Mouse (Mus musculus) erythroblast, embryonic 14.5 days (primary cell): ENCODE results near the gene A4gnt. TPM values are rescaled to one million over a fixed set of nuclear protein-coding genes. Genes with fewer than 3 reads are reported as not detected.
"Not testable (repeated sequence)": the region's sequence is repeated elsewhere in the genome, so short reads cannot be mapped to it uniquely, and the experiment has no call there.

Source experiments
- H3K27me3 ChIP-seq: 2 replicates; pipeline ENCODE4 v1.6.1; 2012; ENCODE audit warnings: inconsistent platforms; ENCODE audit not compliant: control insufficient read depth
- H3K36me3 ChIP-seq: 2 replicates; pipeline ENCODE4 v1.6.1; 2012; ENCODE audit warnings: mild to moderate bottlenecking, inconsistent platforms; ENCODE audit not compliant: control insufficient read depth
- H3K4me1 ChIP-seq: 2 replicates; pipeline ENCODE4 v1.6.1; 2012; ENCODE audit warnings: inconsistent platforms; ENCODE audit not compliant: control insufficient read depth
- H3K4me3 ChIP-seq: replicated peaks from 2 replicates; pipeline ENCODE3; 2012; ENCODE audit warnings: moderate library complexity, mild to moderate bottlenecking, inconsistent platforms
- H3K9me3 ChIP-seq: 2 replicates; pipeline ENCODE4 v1.6.1; 2012; ENCODE audit warnings: low read length, inconsistent platforms, mixed read lengths; ENCODE audit not compliant: control insufficient read depth
- GATA1 ChIP-seq: IDR thresholded peaks from 2 replicates; pipeline ENCODE4 v1.6.1; 2012; ENCODE audit warnings: low read length, inconsistent platforms, mixed read lengths
- TAL1 ChIP-seq: IDR thresholded peaks from 3 replicates; pipeline ENCODE4 v1.6.1; 2012; ENCODE audit warnings: low read length, inconsistent platforms, mixed read lengths
- polyA plus RNA-seq: library from polyadenylated mRNA; stranded (reverse); fragments of >175 nt; gene quantifications from 2 replicates; pipeline ENCODE4 v1.2.3, GENCODE M21; 2012

Gene A4gnt
- polyA plus RNA-seq, result not detected in 2 replicates

DNA sequence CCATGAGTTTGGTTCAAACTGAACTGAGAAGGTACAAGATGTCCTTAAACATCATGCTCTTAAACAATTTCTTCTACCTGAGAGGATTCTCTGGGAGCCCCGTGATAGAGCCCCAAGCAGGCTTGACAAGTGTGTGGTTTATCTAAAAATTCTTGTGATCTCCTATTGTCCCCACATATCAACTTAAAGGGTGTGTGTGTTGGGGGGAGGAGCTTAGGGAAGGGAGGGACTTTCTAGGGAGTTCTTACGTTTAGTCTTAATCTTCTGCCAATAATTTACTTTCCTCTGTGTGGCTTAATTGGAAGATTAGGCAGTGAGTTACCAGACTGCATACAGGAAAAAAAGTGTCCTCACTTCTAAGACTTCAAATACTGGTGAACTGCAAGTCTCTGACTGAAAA lies at the start of gene A4gnt:
Gene A4gnt (plus strand): TSS at position 301 of the 400 bp plus-strand sequence.
- TF ChIP-seq GATA1 (no peak), TAL1 (no peak)
- no peaks in the 10 kb centered on the region for H3K9me3 ChIP-seq

DNA sequence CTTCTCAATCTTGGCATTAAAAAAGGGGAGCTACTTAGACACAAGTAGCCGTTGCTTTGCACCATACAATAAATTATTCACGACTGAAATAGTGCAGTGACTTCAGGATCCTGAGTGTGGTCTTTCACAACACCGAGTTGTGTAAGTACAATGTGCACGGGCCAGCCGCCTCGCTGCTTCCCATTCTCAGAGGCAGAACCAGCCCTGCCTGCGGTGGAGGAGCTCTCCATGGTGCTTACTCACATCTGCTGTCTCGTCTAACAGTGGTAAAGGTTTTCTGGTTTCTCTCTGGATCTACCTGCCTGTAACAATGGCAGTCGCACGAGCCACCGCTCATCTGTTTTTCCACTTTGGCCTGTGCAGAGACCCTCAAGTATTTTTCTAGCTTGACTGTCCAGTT lies 48.6 kb upstream of the A4gnt start:
- TF ChIP-seq GATA1 (no peak), TAL1 (no peak)
- Histone ChIP-seq H3K9me3 (no peaks in the 10 kb centered on the region), H3K4me1 (peaks cover 30% of the 10 kb centered on the region), H3K27me3 (no peaks in the 10 kb centered on the region), H3K4me3 (no peak overlapping the region), H3K36me3 (no peaks in the 10 kb centered on the region)

More for the DNA sequence above, at the start of gene A4gnt:
- no peaks in the 10 kb centered on the region for H3K4me1 ChIP-seq
- H3K27me3 ChIP-seq, result 0 out of 2 replicates have a peak, but pooled peaks cover 2% of the 10 kb centered on the region
- no peaks in the 10 kb centered on the region for H3K36me3 ChIP-seq
- no peak within 1 kb of the TSS for H3K4me3 ChIP-seq

DNA sequence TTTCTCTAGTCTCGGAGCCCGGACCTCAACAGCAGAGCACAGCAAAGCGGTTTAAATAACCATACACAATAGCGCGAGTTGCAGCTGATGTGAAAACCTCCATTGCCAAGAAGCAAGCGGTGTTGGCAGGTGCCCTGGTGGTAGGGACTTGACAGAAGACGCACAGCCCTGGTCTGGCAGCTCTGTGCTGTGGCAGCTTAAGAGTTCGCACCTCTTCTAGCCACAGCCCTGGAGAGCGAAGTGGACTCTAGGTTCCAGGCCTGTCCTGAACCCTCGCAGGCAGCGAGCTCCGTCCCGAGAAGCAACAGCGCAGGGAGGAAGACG lies 44.3 kb upstream of the A4gnt start:
- Histone ChIP-seq H3K4me1 (peaks cover 26% of the 10 kb centered on the region), H3K9me3 (no peaks in the 10 kb centered on the region), H3K27me3 (no peaks in the 10 kb centered on the region), H3K4me3 (peak overlapping the region; percentile 98), H3K36me3 (no peaks in the 10 kb centered on the region)
- TF ChIP-seq GATA1 (no peak), TAL1 (no peak)

GRCm38 (mm10) chr9:99568347-99569070 lies 43.8 kb upstream of the A4gnt start, which contains the start of gene Armc8:
Armc8 (minus strand) TSS chr9:99568899.
- Histone ChIP-seq H3K36me3 (no peaks in the 10 kb centered on the region), H3K4me3 (peak within 1 kb of the TSS; percentile 98), H3K27me3 (no peaks in the 10 kb centered on the region), H3K4me1 (peaks cover 25% of the 10 kb centered on the region), H3K9me3 (no peaks in the 10 kb centered on the region)
- no peak for TF ChIP-seq GATA1
- TF ChIP-seq TAL1, result no peak

GRCm38 (mm10) chr9:99569071-99569397 lies 43.3 kb upstream of the A4gnt start:
- no peak for TF ChIP-seq TAL1
- H3K4me1 ChIP-seq, result peaks cover 20% of the 10 kb centered on the region
- no peaks in the 10 kb centered on the region for H3K27me3 ChIP-seq
- H3K36me3 ChIP-seq, result no peaks in the 10 kb centered on the region
- no peaks in the 10 kb centered on the region for H3K9me3 ChIP-seq
- H3K4me3 ChIP-seq, result peak overlapping the region; percentile 98

- TF ChIP-seq GATA1 (no peak), TAL1 (no peak)
- no peaks in the 10 kb centered on the region for H3K27me3 ChIP-seq
- no peaks in the 10 kb centered on the region for H3K9me3 ChIP-seq
- peaks cover 31% of the 10 kb centered on the region for H3K36me3 ChIP-seq
- peaks cover 32% of the 10 kb centered on the region for H3K4me1 ChIP-seq
- peak within 1 kb of the TSS; percentile 85 for H3K4me3 ChIP-seq
These were observed 36.4 kb upstream of the A4gnt start, which contains the start of gene Dbr1 for GRCm38 (mm10) chr9:99575677-99576480. Dbr1 (plus strand) TSS chr9:99575799.

DNA sequence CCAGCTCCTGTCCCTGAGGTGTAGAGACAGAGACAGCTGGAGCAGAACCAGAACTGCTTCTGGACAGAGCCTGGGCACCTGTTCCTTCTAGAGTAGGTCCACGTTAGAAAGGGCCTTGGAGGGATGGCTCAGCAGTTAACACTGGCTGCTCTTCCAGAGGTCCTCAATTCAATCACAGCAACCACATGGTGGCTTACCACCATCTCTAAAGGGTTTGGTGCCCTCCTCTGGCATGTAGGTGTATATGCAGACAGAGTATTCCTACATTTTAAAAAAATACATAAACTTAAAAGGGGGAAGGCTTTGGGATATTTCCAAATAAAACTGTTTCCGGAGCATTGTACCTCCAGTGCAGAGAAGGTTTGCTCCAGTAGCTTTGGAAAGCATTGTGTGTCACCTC lies 31.6 kb upstream of the A4gnt start:
- peaks cover 18% of the 10 kb centered on the region for H3K4me1 ChIP-seq
- no peaks in the 10 kb centered on the region for H3K9me3 ChIP-seq
- H3K36me3 ChIP-seq, result peaks cover 77% of the 10 kb centered on the region
- no peak overlapping the region for H3K4me3 ChIP-seq
- TF ChIP-seq TAL1, result no peak
- H3K27me3 ChIP-seq, result no peaks in the 10 kb centered on the region

DNA sequence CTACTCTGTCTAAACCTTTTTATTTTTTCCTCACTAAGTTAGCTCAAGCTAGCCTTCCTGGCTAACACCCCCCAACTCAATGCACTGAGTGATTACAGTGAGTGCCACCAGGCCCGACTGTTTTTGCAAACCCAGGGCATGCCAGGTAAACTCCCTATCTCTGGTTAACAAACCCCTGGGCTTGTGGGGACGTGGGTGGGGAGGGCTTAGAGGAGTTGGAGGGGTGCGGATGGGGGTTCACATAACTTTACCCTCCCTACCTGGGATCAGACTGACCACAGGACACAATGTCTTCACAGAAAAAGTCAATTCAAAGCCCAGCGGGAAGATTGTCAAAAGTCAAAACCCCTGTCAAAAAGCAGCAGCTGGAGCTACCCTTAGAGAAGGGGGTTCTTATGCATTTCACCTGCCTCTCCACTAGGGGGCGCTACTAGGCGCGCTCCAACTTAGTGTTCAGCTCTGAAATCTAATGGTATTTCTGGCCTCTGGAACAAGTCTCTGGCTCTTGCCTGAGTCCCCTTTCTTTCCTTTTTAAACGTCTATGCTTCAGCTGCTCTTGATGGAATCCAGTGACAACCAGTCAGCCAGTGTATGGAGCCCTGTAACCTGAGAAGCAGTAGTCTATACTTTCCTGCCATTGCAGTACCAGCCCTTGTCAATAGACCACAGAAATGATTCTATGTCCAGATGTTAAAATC lies 24.6 kb upstream of the A4gnt start:
- peaks cover 30% of the 10 kb centered on the region for H3K36me3 ChIP-seq
- no peaks in the 10 kb centered on the region; the same call in 1 of the 2 replicates for H3K27me3 ChIP-seq
- no peak overlapping the region for H3K4me3 ChIP-seq
- no peaks in the 10 kb centered on the region for H3K9me3 ChIP-seq
- TF ChIP-seq TAL1 (no peak), GATA1 (no peak)
- H3K4me1 ChIP-seq, result no peaks in the 10 kb centered on the region

DNA sequence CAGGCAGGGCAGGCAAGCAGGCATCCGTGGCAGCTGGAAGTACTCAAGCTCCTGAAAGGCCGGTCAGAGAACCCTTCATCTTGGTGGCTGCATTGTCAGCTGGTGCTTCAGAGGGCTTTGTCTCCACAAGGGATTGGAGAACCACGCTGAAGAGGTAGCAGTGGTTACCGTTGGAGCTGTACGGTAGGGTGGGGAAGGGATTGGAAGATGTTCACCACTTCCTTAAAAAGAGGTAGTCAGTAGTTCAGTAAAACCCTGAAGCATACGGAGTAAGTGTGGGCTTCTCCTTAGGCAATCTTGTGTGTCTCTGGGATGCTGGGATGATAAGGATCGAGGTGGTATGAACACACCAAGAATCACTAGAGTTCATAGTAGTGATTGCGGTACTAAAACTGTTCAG lies 21.2 kb upstream of the A4gnt start:
- peaks cover 6% of the 10 kb centered on the region for H3K9me3 ChIP-seq
- H3K4me1 ChIP-seq, result no peaks in the 10 kb centered on the region
- H3K4me3 ChIP-seq, result no peak overlapping the region
- H3K27me3 ChIP-seq, result no peaks in the 10 kb centered on the region; the same call in 1 of the 2 replicates
- TF ChIP-seq GATA1, result no peak
- no peak for TF ChIP-seq TAL1
- no peaks in the 10 kb centered on the region for H3K36me3 ChIP-seq

- H3K4me1 ChIP-seq, H3K36me3 ChIP-seq, H3K4me3 ChIP-seq, H3K27me3 ChIP-seq: not testable (repeated sequence)
- H3K9me3 ChIP-seq, result peaks cover 11% of the 10 kb centered on the region
These were observed 13.2 kb upstream of the A4gnt start for GRCm38 (mm10) chr9:99599127-99599526.
